Mouse (Mus musculus) testis, adult 2 months (tissue): ENCODE data around the gene Lpin1. TPM values are rescaled to one million over a fixed set of nuclear protein-coding genes. Genes with fewer than 3 reads are reported as not detected.
A peak's percentile ranks its signal among the peaks of the same experiment; 100 is the strongest.

Experiments
- H3K27ac ChIP-seq: fragments of 200-500 bp; 2 replicates; pipeline ENCODE4 v1.5.1; 2012; ENCODE audit warnings: low read depth, low read length; ENCODE audit not compliant: control insufficient read depth, insufficient read depth
- H3K27me3 ChIP-seq: fragments of 200-500 bp; 2 replicates; pipeline ENCODE4 v1.6.1; 2012; ENCODE audit warnings: mild to moderate bottlenecking, low read length, moderate library complexity; ENCODE audit not compliant: control insufficient read depth, insufficient read depth
- H3K36me3 ChIP-seq: fragments of 200-500 bp; 2 replicates; pipeline ENCODE4 v1.6.1; 2012; ENCODE audit warnings: mild to moderate bottlenecking, low read length; ENCODE audit not compliant: control insufficient read depth, insufficient read depth
- H3K4me1 ChIP-seq: fragments of 200-500 bp; 2 replicates; pipeline ENCODE4 v1.6.1; 2012; ENCODE audit warnings: low read length; ENCODE audit not compliant: control insufficient read depth, insufficient read depth
- H3K4me3 ChIP-seq: fragments of 200-500 bp; 2 replicates; pipeline ENCODE4 v1.5.1; 2012; ENCODE audit warnings: low read depth, mild to moderate bottlenecking, low read length, moderate library complexity, mixed read lengths; ENCODE audit not compliant: control insufficient read depth
- CTCF ChIP-seq: fragments of 200-500 bp; IDR thresholded peaks from 2 replicates; pipeline ENCODE4 v1.5.1; 2012; ENCODE audit warnings: low read depth, mild to moderate bottlenecking, inconsistent platforms, low read length, moderate library complexity; ENCODE audit not compliant: control insufficient read depth, insufficient read depth, insufficient replicate concordance
- POLR2A ChIP-seq: fragments of 200-500 bp; IDR thresholded peaks from 2 replicates; pipeline ENCODE4 v1.6.1; 2012; ENCODE audit warnings: low read depth, mild to moderate bottlenecking, inconsistent platforms, low read length, moderate library complexity; ENCODE audit not compliant: control insufficient read depth
- polyA plus RNA-seq: library from polyadenylated mRNA; depleted of rRNA; stranded (reverse); fragments of >200 nt; gene quantifications from 2 replicates; pipeline ENCODE4 v1.2.3, GENCODE M21; 2012

Gene Lpin1
- polyA plus RNA-seq, 1 experiment: 301 TPM

GRCm38 (mm10) chr12:16593014-16593413 is 17.8 kb downstream of the Lpin1 start:
- Histone ChIP-seq H3K27me3 (no peaks in the 10 kb centered on the region), H3K4me1 (peaks cover 30% of the 10 kb centered on the region), H3K27ac (no peak overlapping the region), H3K4me3 (peak overlapping the region; percentile 57), H3K36me3 (no peaks in the 10 kb centered on the region)
- TF ChIP-seq CTCF (no peak), POLR2A (no peak)

GRCm38 (mm10) chr12:16592451-16592850 is 18.3 kb downstream of the Lpin1 start:
- no peaks in the 10 kb centered on the region for H3K36me3 ChIP-seq
- no peak overlapping the region; the same call in 1 of the 2 replicates for H3K4me3 ChIP-seq
- H3K27me3 ChIP-seq: no peaks in the 10 kb centered on the region
- peaks cover 30% of the 10 kb centered on the region for H3K4me1 ChIP-seq
- no peak overlapping the region for H3K27ac ChIP-seq
- TF ChIP-seq CTCF (no peak), POLR2A (no peak)

- Histone ChIP-seq H3K36me3 (no peaks in the 10 kb centered on the region), H3K4me3 (peak overlapping the region; percentile 80), H3K4me1 (peaks cover 30% of the 10 kb centered on the region), H3K27ac (no peak overlapping the region), H3K27me3 (no peaks in the 10 kb centered on the region)
- no peak for TF ChIP-seq CTCF
- no peak for TF ChIP-seq POLR2A
Measured at GRCm38 (mm10) chr12:16591453-16592200, 19.1 kb downstream of the Lpin1 start.

GRCm38 (mm10) chr12:16589966-16590365 is 20.8 kb downstream of the Lpin1 start:
- H3K4me3 ChIP-seq: no peak overlapping the region

GRCm38 (mm10) chr12:16589204-16589949 is 21.4 kb downstream of the Lpin1 start:
- H3K4me3 ChIP-seq: peak overlapping the region; percentile 92
- TF ChIP-seq CTCF (no peak), POLR2A (peak; percentile 66)
- no peaks in the 10 kb centered on the region for H3K27me3 ChIP-seq
- H3K4me1 ChIP-seq: peaks cover 30% of the 10 kb centered on the region
- H3K27ac ChIP-seq: peak overlapping the region; percentile 5; the same call in 1 of the 2 replicates
- no peaks in the 10 kb centered on the region for H3K36me3 ChIP-seq

More at GRCm38 (mm10) chr12:16589966-16590365, 20.8 kb downstream of the Lpin1 start:
- peaks cover 30% of the 10 kb centered on the region for H3K4me1 ChIP-seq
- no peaks in the 10 kb centered on the region for H3K36me3 ChIP-seq
- TF ChIP-seq CTCF (no peak), POLR2A (no peak)
- no peak overlapping the region for H3K27ac ChIP-seq
- H3K27me3 ChIP-seq: no peaks in the 10 kb centered on the region

- Histone ChIP-seq H3K4me1 (peaks cover 32% of the 10 kb centered on the region), H3K4me3 (peak overlapping the region; percentile 23; the same call in 1 of the 2 replicates), H3K27ac (no peak overlapping the region), H3K36me3 (no peaks in the 10 kb centered on the region), H3K27me3 (no peaks in the 10 kb centered on the region)
- no peak for TF ChIP-seq CTCF
- TF ChIP-seq POLR2A: no peak
Measured at GRCm38 (mm10) chr12:16588396-16589042, 22.2 kb downstream of the Lpin1 start.

- Histone ChIP-seq H3K27me3 (no peaks in the 10 kb centered on the region), H3K27ac (no peak overlapping the region), H3K4me3 (no peak overlapping the region), H3K4me1 (peaks cover 27% of the 10 kb centered on the region), H3K36me3 (no peaks in the 10 kb centered on the region)
- TF ChIP-seq CTCF (no peak), POLR2A (no peak)
Measured at GRCm38 (mm10) chr12:16587767-16588166, 23.0 kb downstream of the Lpin1 start.
